Mouse (Mus musculus): Measurements from ENCODE around the gene Hsdl2.

DNA sequence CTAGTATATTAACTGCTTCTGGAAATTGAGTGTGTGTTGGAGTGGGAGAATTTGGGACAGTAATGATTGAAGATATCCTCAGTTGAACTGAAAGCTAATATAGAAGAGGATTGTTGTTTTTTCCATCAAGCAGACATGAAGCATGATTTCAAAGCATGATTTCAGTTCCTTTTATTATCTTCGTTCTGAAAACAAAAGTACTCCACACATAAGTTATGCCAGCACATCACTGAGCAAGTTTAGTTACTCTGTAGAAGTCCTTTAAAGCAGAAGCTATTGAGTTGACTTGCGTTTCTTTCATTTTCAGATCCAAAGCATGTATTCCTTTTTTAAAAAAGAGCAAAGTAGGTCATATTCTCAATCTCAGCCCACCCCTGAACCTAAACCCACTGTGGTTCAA, 15.2 kb downstream of the Hsdl2 start:
- TF ChIP-seq CTCF (conservative IDR thresholded peaks at IDR 0.05; ENCODE audit: insufficient read depth, insufficient read length, low read depth, low read length) (no peak), POLR2A (IDR thresholded peaks at IDR 0.05; ENCODE audit: low read depth, low read length) (no peak)

All from kidney, adult 2 months (tissue).